Mouse (Mus musculus): ENCODE results near the gene Col26a1.

Gene Col26a1

GRCm38 (mm10) chr5:136810539-136811374 is 72.3 kb downstream of the Col26a1 start:
- DNase-seq (ENCODE audit: extremely low read depth, insufficient read length, low spot score) = no peak

- no peak for DNase-seq (ENCODE audit: extremely low read depth, insufficient read length, low spot score)
Measured at GRCm38 (mm10) chr5:136806379-136807056, 76.5 kb downstream of the Col26a1 start.

GRCm38 (mm10) chr5:136805019-136805418 is 78.0 kb downstream of the Col26a1 start:
- no peak for DNase-seq (ENCODE audit: extremely low read depth, insufficient read length, low spot score)

GRCm38 (mm10) chr5:136804246-136804645 is 78.8 kb downstream of the Col26a1 start:
- DNase-seq (ENCODE audit: extremely low read depth, insufficient read length, low spot score) = no peak

- DNase-seq (ENCODE audit: extremely low read depth, insufficient read length, low spot score) = no peak
Measured at GRCm38 (mm10) chr5:136802732-136803131, 80.3 kb downstream of the Col26a1 start.

GRCm38 (mm10) chr5:136796917-136797316 is 86.1 kb downstream of the Col26a1 start:
- no peak for DNase-seq (ENCODE audit: extremely low read depth, insufficient read length, low spot score)

- no peak for DNase-seq (ENCODE audit: extremely low read depth, insufficient read length, low spot score)
Measured at GRCm38 (mm10) chr5:136793807-136794206, 89.2 kb downstream of the Col26a1 start.

- no peak for DNase-seq (ENCODE audit: extremely low read depth, insufficient read length, low spot score)
Measured at GRCm38 (mm10) chr5:136792541-136792940, 90.5 kb downstream of the Col26a1 start.

GRCm38 (mm10) chr5:136791204-136791603 is 91.8 kb downstream of the Col26a1 start:
- DNase-seq (ENCODE audit: extremely low read depth, insufficient read length, low spot score) = no peak

- DNase-seq (ENCODE audit: extremely low read depth, insufficient read length, low spot score) = peak; percentile 34
Measured at GRCm38 (mm10) chr5:136790570-136791196, 92.3 kb downstream of the Col26a1 start.

- DNase-seq (ENCODE audit: extremely low read depth, insufficient read length, low spot score) = peak; percentile 50
Measured at GRCm38 (mm10) chr5:136784531-136784930, 98.5 kb downstream of the Col26a1 start.

GRCm38 (mm10) chr5:136782600-136782999 is 100.4 kb downstream of the Col26a1 start:
- no peak for DNase-seq (ENCODE audit: extremely low read depth, insufficient read length, low spot score)

- no peak for DNase-seq (ENCODE audit: extremely low read depth, insufficient read length, low spot score)
Measured at GRCm38 (mm10) chr5:136780465-136780864, 102.5 kb downstream of the Col26a1 start.

GRCm38 (mm10) chr5:136779946-136780345 is 103.1 kb downstream of the Col26a1 start:
- DNase-seq (ENCODE audit: extremely low read depth, insufficient read length, low spot score) = no peak

- DNase-seq (ENCODE audit: extremely low read depth, insufficient read length, low spot score) = no peak
Measured at GRCm38 (mm10) chr5:136775548-136775947, 107.5 kb downstream of the Col26a1 start.

GRCm38 (mm10) chr5:136773044-136774039 is 109.7 kb downstream of the Col26a1 start:
- DNase-seq (ENCODE audit: extremely low read depth, insufficient read length, low spot score) = no peak

GRCm38 (mm10) chr5:136771132-136771531 is 111.9 kb downstream of the Col26a1 start:
- no peak for DNase-seq (ENCODE audit: extremely low read depth, insufficient read length, low spot score)

- DNase-seq (ENCODE audit: extremely low read depth, insufficient read length, low spot score) = no peak
Measured at GRCm38 (mm10) chr5:136767304-136767703, 115.7 kb downstream of the Col26a1 start.

- DNase-seq (ENCODE audit: extremely low read depth, insufficient read length, low spot score) = no peak
Measured at GRCm38 (mm10) chr5:136764157-136764669, 118.8 kb downstream of the Col26a1 start.

GRCm38 (mm10) chr5:136760345-136760744 is 122.7 kb downstream of the Col26a1 start:
- DNase-seq (ENCODE audit: extremely low read depth, insufficient read length, low spot score) = peak; percentile 56

Measured in 3134 (cell line).